Mouse (Mus musculus) lung, postnatal 14 days (tissue): ENCODE results near the gene Tpm4.
A peak's percentile ranks its signal among the peaks of the same experiment; 100 is the strongest.
"Not testable (repeated sequence)": the region's sequence is repeated elsewhere in the genome, so short reads cannot be mapped to it uniquely, and the experiment has no call there.

Experiments used
- DNase-seq: peaks from one replicate; pipeline ENCODE4 v3.0.0; 2021

Gene Tpm4

GRCm38 (mm10) chr8:72134756-72135445 lies at the start of gene Tpm4:
Gene Tpm4 (plus strand): TSS chr8:72134975.
- DNase-seq = peak; percentile 82

- not testable (repeated sequence) for DNase-seq
Measured at GRCm38 (mm10) chr8:72087611-72088010, 47.2 kb upstream of the Tpm4 start.

DNA sequence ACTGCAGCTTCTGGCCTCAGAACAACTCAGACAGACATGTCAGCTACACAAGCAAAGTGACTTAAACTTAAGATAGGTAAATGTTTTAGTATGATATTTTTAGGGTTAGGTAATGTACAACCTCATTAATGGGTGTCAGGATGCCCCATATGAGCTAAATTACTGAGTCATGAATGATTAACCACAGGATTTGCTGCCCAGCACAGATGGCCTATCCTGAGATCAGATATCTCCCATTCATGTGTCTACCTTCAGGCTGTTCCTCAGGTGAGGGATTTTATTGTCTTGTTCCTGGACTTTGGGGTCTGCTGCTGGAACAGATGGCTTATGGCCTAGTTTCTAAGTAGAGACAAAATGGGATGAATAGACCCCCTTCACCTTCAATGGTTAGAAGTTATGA lies 38.1 kb upstream of the Tpm4 start:
- not testable (repeated sequence) for DNase-seq

GRCm38 (mm10) chr8:72099377-72100103 lies 35.2 kb upstream of the Tpm4 start:
- peak; percentile 56 for DNase-seq

DNA sequence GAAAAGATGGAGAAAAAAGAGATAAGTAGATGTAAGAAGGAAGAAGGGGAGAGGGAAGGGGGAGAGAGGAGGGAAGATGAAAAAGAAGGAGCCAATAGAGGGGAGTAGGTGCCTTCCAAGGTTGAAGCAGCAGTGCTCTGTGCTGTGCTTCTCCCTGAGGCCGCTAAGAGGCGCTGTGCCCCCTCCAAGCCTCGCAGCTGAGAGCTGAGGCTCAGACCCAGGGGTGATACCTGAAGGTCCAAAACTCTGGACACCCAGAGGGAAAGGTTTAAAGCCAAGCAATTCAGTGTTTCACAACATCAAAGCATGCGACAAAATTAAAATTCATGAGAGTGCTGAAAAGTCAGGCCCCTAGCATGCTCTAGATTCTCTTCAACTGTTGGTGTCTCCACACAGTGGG lies 29.6 kb upstream of the Tpm4 start:
- no peak for DNase-seq

DNA sequence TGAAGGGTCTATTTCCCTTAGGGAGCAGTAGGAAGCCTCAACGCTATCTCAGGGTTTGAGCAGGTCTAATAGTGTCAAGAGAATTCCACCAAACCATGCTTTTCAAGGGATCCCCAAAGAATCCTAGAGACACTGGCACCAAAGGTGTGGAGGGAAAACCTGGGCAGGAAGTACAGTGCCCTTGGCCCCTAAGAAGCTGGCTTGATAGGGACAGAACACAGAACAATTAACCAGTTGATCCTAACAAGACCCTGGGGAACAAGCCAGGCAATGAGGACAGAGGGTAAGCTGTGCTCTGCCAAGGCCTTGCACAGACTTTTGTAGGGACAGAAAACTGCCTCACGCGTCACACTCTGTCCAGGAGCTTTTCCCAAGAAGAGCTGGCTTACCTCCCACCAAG lies 28.0 kb upstream of the Tpm4 start, which contains the start of gene Olfr374:
Gene Olfr374 (plus strand): TSS at position 301 of the 400 bp plus-strand sequence.
- DNase-seq = no peak

GRCm38 (mm10) chr8:72110876-72111275 lies 23.9 kb upstream of the Tpm4 start:
- DNase-seq = no peak

DNA sequence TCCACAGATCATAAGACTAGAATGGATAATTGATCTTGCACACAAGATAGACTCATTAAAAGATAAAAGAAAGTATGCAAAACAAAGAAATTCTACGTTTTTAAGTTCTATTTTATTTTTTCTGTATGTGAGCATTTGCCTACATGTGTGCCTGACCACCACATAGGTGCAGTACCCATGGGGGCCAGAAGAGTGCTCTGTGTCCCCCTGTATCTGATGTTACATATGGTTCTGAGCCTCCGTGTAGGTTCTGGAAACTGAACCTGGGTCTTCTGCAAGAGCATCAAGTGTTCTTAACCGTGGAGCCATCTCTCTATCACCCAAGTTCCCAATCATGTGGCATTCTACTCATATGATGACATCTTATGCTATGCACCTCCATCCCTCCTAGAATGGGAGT lies 22.3 kb upstream of the Tpm4 start:
- DNase-seq = no peak

GRCm38 (mm10) chr8:72115202-72115601 lies 19.6 kb upstream of the Tpm4 start:
- no peak for DNase-seq

DNA sequence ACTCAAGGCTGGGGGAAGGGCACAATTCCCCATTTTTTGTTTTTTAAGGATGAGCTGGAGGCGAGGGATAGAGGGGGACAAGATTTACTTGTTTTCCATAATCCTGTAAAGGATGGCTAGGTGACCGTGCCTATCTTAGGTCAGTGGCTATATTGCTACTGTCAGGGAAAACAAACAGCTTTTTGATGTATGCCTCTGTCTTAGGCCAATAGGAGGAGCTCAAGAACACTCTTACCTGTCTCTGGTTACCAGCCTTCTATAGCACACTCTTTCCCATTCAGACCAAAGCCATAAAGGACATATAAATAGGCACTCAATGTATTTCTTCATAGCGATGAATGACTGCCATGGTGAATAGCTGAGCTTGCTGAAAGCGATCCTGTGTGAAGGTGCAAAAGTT lies 16.2 kb upstream of the Tpm4 start:
- DNase-seq = no peak

DNA sequence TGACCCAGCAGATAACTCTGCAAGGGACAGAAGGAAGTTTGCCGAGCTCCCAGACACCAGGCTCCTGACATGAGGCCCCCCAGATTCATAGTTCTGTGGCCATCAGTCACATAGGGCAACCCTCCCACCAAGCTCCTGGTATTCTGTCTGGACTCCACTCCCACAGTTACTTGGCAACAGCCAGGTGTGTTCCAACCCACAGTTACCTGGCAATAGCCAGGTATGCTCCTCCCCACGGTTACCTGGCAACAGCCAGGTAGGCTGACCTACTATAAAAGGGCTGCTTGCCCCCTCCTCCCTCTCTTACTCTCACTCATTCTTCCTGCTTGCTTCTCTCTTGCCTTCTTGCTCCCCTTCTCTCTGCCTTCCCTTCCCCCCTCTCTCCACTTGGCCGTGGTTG lies 13.3 kb upstream of the Tpm4 start:
- not testable (repeated sequence) for DNase-seq

DNA sequence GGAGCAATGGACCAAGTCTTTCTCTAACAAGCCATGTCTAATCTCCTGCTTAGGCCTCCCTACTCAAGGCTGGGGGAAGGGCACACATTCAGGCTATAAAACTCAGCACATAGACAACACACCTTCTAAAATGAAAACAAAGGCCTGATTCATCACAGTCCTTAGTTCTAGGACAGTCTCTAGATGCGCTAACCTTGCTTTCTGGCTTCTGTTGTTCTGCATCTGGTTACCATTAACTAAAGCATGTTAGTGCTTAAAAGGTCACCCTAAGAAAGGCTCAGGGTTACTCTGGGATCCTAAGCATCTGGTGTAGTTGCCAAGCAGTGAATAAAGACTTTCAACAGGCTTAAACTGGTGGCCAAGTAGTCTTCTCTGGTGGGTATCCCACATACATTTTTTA lies 12.8 kb upstream of the Tpm4 start:
- no peak for DNase-seq

DNA sequence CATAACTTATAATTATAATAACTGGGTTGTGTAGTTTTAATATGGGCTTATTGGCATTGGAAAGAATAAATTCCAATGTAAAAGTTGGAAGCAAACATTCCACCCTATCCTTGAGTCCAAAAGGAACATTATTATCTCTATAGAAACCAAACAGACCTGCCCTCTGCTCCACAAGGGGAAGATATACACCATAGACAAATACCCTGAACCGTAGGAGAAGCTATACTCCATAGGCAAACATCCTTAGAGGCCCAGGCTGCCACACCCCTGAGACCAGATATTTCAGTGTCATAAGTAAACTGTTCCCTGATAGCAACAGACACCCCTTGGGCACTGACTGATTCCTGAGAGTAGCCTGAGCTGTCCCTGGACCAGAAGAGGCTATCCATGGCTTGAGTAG lies 6.9 kb upstream of the Tpm4 start:
- no peak for DNase-seq

DNA sequence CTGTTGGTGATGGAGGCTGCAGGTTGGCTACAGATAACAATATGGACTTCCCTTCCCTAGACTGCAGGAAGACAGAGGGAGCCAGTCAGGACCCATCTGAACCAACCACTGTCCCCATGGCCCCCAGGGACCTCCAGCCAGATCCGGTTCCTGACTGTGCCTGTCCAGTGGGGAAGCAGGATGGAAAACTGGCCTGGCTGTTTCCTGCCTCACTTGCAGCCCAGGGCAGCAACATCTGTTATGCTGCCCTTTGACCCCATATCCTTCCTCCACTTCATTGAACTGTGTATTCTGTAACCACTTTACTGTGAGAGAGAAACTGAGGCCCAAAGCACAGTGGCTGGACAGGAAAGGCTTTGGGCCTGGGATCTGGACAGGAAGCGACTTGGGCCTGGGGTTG lies 3.5 kb upstream of the Tpm4 start:
- DNase-seq = no peak

- no peak for DNase-seq
Measured at GRCm38 (mm10) chr8:72131901-72132300, 2.9 kb upstream of the Tpm4 start.

GRCm38 (mm10) chr8:72132417-72132816 lies 2.4 kb upstream of the Tpm4 start:
- no peak for DNase-seq

DNA sequence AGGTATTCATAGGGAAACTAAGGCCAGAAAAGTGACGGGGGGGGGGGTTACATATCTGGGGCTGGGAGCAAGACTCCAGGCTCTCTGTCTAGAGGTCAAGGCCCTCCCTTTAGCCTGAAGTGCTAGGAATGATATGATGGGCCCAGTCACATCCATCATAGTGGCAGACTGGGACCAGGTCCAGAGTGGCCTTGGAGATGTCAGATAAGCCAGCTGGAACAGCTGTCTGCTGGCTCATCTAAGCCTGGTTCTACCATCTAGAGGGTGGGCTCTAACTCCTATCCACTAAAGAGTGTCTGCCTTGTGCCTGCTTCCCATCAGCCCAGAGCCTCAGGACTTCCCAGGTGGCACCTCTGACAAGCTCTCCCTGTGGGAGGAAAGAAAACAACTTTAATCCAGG lies 1.9 kb upstream of the Tpm4 start:
- no peak for DNase-seq

DNA sequence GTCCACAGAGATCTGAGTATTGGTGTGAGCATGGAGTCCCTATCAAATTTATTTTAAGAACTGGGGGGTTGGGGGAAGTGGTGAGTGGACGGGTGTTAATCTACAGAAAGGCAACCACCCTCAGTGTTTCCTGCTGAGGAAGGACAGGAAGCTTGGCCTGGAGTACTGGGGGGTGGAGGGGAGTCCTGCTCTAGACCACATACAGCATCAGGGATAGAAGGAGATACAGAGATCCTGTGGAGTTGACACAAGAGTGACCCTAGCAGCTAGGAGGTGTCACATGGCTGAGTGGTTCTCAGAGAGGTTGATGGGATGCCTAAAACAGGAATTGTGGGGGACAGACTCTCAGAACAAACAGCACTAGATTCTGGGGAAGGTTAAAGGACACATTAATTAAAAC lies 1.3 kb upstream of the Tpm4 start:
- DNase-seq = no peak

DNA sequence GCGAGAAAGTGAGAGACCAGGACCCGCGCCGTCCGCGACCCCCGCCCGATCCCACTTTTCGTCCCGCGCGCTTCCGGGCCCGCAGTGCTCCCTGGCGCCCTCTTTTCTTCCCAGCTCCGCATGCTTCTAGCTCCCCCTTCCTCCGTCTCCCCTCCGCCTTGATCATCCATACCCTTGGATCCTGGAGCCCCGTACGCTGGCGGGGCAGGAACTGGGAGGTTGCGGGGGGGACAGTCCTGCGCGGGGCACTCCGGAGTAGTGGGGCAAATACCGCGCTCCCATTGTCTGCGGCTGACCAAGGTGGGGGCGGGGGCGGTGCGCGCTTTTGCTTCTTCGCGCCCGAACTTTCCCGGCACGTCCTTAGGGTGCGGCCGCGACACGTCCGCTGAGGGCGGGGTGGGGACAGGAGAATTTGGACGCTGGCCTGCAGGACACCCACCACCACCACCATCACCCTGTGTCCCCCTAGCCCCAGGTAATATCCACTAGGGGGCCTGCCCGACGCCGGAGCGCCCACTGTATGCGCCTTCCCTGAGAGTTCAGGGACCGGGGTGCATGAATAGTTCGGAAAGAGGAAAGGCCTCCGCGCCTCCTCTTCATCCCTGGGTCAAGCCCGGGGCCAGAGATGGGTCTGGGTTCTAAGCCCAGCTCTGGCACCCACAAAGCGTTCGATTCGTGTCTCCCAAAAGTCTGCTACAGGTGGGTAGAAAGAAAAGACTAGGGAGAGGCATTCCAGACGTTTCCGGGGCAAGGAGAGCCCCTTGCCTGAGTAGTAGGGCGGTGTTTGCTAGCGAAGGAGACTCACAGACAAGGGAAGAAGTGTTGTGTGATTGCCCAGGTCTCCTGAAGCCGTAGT lies 899 bp downstream of the Tpm4 start:
- DNase-seq = peak; percentile 58

GRCm38 (mm10) chr8:72136302-72136978 lies 1.7 kb downstream of the Tpm4 start:
- DNase-seq = peak; percentile 74

DNA sequence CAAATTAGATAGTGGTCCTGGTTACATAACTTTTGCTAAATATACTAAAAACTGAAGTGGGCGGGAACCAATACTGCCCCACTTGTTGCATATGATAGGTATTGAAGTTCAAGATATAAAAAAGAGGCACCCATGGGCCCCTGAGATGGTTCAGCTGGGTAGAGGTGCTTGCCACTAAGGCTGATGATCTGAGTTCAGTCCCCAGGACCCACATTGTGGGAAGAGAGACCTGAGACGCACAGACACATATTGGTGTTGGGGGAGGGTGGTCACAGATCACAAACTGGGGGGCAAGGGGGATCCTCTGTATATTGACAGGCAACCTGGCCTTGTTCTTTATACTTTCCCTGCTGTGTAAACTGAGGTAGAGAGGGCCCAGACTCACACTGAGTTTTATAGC lies 2.7 kb downstream of the Tpm4 start:
- DNase-seq = no peak

GRCm38 (mm10) chr8:72138456-72138855 lies 3.7 kb downstream of the Tpm4 start:
- no peak for DNase-seq

- DNase-seq = no peak
Measured at GRCm38 (mm10) chr8:72143256-72143824, 8.6 kb downstream of the Tpm4 start.
